Mouse (Mus musculus): ENCODE data around the gene Efr3b.
"Not testable (repeated sequence)": the region's sequence is repeated elsewhere in the genome, so short reads cannot be mapped to it uniquely, and the experiment has no call there.

Gene Efr3b

DNA sequence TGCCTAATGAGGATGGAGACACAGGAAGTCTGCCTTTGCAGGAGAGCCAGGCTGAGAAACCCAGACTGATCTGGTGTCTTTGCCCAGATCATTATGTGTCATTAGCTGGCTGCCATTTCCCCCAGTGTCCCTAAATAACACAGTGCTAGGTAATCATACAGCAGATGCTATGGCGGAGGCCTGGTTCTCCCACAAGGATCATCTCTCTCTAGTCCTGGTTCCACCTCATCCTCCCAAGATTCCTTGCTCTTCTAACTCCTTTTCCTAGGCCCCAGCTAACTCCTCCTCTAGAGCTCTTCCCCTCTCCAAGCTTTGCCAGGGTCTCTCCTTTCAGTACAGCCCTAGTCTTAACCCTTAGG is 57.7 kb downstream of the Efr3b start:
- DNase-seq: no peak

GRCm38 (mm10) chr12:3973169-3973568 is 65.5 kb downstream of the Efr3b start:
- DNase-seq: not testable (repeated sequence)

DNA sequence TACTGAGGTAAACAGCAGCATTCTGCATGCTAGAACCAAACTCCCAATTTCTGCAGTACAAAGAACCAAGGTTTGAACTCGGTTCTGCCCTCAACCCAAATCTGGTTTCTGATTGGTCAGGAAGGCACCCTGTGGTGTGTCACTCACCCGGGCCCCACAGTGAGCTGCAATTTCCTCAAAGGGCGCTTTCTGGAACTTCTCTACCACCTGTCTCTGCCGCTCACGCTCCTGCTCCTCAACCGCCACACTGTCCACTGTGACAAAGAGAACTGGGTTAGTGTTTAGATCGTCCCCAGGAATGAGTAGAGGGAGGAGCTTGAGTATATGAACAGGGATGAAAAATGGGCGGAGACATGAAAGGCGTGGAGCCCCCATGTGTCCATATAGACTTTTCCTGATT is 70.3 kb downstream of the Efr3b start:
- DNase-seq: no peak

- DNase-seq: peak; percentile 36 to 45
These were observed 71.5 kb downstream of the Efr3b start for GRCm38 (mm10) chr12:3967196-3967595.

DNA sequence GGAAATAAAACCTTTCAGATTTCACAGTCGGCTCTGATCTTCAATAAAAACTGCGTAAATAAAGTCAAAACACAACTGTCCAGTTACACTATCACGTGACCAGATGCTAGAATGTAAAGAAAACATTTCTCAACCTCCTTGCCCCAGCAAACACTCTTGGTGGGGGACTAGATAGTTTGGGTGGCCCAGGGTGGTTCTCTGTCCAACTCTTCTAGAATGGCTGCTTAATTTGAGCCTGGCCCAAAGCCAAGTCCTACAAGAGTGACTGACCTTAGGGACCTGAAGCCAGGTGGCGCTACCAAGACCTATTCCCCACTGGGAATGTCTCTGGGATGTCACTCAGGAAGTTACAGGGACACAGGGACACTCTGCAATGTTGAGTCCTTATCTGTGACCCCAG is 78.2 kb downstream of the Efr3b start:
- DNase-seq: peak; percentile 43 to 46

- peak; percentile 85 to 88 for DNase-seq
These were observed 78.7 kb downstream of the Efr3b start for GRCm38 (mm10) chr12:3959791-3960543.

- DNase-seq: peak in 1 of 2 experiments; percentile 21
These were observed 82.4 kb downstream of the Efr3b start for GRCm38 (mm10) chr12:3956351-3956750.

DNA sequence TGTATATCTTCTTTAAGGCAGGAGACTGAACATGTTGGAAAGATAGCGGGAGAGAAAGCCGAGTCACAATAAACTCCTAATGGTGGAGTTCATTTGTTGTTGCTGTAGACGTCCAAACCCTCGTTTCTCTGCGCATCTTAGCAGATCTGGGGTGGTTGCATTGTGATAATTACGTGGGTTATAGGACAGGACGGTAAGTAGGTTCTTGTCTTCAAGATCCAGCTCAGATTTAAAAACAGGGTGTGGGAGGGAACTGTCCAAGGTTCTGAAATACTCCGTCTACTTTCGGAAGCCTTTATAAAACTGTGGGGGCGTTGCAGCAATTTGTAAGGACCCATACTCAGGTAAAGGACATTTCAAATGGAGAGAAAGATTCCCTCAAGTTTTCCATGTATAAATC is 83.3 kb downstream of the Efr3b start:
- DNase-seq: no peak

DNA sequence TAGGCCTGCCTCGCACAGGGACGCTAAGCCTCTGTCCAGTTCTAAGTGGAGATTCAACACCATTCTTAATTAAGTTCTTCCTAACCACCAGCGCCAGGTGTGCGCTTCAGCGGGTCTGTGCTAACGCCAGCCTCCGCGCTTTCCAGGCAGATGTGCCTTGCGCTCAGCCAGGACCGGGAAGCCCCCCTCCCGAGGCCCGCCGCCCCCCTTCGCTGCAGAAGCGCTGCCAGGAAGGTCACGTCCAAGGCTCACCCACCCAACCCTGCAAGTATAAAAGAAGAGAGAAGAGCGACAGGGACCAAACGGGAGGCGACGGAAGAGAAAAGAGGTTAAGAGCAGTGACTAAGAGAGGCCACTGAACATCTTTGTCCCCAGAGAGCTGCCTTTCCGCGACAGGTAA is 84.1 kb downstream of the Efr3b start, which contains the start of gene Pomc:
Pomc (plus strand) TSS at position 301 of the 400 bp plus-strand sequence.
- no peak for DNase-seq

DNA sequence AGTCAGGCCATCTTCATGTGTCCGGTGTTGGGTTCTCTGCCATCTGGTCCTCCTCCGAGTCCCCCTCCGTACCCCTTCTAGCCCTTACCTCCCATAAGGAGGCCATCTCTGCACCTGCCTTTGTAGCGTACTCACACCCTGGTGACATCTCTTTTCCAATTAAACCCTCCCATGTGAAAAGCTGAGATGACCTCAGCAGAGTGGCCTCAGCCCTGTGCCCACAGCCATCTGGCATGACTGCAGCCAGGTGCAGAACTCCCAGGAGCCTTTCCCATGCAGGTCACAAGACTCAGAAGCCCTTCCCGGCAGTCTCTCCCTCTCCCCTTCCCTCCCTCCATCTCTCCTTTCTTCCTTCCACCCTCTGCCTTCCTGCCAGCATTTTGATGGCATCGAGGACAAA is 91.2 kb downstream of the Efr3b start:
- DNase-seq: peak; percentile 33 to 46

DNA sequence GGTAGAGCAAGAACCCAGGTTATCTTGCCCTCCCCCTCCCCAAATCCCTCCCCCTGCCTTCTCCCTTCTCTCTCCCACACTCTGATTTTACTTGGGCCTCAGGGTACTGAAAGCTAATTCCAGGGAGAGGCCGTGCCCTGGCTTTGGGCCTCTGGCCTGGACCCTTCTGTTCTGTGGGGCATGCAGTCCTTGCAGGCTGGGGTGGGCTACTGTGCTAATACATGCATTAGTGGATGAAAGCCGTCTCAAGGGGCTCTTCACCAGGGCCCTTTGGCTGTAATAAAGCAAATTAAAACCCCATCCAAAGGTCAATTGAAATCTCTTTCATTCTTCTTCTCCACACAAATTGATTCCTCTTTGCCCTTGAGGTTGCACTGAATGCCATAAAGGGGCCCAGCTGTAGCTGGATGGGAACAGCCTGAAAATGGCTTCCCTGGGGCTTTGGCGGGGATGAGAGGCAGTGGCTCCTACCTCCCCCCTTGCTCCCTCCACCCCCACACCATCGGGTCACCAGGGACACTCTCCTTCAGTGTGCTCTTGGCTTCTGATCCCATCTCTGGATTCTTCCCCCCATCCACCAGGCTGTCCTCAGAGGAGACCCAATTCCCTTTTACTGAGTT is 94.2 kb downstream of the Efr3b start:
- no peak for DNase-seq

- DNase-seq: no peak
These were observed 96.7 kb downstream of the Efr3b start for GRCm38 (mm10) chr12:3942026-3942425.

GRCm38 (mm10) chr12:3930090-3930865 is 108.4 kb downstream of the Efr3b start:
- DNase-seq: peak; percentile 57 to 60

- DNase-seq: peak; percentile 39 to 49
These were observed 109.9 kb downstream of the Efr3b start for GRCm38 (mm10) chr12:3928841-3929240.

DNA sequence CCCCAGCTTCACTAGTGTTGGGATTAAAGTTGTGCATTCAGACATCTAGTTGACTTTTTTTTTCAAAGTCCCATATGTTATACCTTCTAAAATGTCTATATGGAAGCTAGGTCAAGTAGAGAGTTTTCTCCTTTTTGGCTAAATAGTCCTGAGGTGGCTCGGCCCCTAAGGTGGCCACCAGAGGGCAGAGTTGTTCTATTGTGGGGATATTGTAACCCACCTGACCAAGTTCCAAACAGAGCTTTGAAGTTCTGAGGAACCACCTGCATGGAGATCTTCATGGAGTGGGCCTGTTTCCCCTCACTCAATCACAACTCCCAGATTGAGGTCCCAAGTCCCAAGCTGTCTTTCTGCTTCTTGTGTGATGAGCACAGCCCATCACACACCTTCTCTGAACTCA is 112.6 kb downstream of the Efr3b start:
- peak; percentile 81 to 85 for DNase-seq

- no peak for DNase-seq
These were observed 119.3 kb downstream of the Efr3b start for GRCm38 (mm10) chr12:3919423-3919822.

DNA sequence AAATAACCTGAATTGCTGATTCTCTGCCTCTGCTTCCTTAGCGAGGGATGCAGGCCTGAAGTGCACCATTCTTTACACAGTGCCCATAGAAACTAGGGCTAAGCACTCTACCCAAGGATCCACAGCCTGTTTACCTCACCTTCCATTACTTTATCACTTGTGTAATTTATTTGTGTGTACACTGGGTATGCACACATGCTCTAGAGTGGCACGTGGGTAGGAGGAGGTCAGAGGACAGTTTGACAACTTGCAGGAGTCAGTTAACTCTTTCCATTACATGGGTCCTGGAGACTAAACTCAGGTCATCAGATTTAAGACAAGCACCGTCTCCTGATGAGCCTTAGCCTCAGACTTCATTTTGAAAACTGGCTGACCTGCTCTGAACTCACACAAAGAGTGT is 120.1 kb downstream of the Efr3b start:
- DNase-seq: no peak

DNA sequence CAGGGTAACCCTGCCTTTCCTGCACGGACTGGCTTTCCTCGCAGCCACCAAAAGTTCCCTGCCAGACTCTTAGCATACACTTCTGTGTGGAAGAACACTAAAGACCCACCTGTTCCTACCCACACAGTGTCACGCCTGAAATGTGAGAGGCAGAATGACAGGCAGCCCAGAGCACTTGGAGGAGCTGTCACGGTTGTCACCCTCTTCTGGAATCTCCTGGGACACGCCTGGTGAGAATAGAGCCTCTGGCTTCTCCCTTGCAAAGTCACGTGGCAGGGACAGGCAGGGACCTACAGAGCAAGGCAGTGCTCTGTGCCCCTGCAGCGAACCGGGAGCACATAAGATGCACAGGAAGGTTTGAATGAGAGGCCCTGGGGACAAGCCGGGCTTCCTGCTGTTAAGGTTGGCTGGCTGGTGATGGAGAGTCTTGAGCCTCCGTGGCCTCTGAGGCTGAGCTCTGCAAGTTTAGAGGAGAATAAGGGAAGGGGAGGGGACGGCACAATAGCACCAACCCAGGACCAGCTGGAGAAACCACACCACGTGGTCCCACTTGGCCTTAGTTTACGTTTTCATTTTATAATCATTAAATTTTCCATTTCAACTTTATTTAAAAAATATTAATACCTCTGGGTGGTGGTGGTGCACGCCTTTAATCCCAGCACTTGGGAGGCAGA is 120.9 kb downstream of the Efr3b start:
- DNase-seq: no peak

GRCm38 (mm10) chr12:3915852-3916251 is 122.9 kb downstream of the Efr3b start:
- DNase-seq: no peak
